Mouse (Mus musculus) embryo, embryonic 11 days (tissue): ENCODE measurements around the gene Txndc11.

Source experiments
- DNase-seq: peaks from one replicate; pipeline ENCODE4 v3.0.0-alpha.2; 2015

Txndc11 gene

DNA sequence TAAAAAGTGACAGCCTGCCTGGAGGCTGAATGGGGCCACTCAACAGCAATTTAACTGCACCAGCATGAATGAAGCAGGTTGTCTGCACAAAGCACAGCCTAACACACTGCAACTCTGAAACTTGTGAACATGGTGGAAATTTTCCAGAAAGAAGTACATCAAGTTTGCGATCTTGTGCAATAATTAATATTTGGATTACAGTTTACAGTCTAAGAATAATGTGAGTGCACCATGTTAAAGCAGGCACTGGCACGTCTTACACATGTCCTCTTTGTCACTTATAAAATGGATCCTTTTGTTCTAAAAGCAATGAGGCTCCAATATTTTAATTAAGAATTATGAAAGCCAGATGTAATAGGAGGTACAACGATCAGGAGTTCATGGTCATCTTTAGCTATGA is 37.1 kb downstream of the Txndc11 start:
- DNase-seq, result no peak

DNA sequence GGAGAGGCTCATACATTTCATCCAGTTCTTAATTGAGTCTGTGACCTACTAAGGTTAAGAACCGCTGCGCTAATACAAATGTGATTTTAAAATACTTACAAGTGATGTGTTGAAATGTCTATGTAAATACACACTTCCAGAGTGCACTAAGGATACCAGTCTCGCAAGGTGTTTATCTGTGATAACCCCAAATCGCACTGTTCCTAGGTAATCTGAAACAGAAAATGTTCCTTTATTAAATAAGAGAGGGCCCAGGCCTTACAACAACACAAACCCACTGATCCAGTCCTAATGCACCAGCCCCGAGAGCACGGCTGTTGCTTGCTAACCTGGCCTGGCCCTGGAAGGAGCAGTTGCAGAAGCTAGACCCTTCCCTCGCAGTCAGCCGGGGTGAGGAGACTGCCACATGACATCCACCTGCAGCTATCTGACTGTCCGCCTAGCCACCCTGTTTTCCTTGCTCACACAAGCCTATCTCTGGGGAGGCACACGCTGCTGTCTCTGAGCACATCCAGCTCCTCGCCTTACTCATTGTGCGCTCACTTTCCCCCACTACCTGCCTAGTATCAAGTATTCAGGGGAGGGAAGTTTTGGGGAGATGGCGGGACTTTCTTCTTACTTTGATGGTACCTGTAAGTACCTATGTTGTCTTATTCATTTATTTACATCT is 40.6 kb downstream of the Txndc11 start:
- no peak for DNase-seq

DNA sequence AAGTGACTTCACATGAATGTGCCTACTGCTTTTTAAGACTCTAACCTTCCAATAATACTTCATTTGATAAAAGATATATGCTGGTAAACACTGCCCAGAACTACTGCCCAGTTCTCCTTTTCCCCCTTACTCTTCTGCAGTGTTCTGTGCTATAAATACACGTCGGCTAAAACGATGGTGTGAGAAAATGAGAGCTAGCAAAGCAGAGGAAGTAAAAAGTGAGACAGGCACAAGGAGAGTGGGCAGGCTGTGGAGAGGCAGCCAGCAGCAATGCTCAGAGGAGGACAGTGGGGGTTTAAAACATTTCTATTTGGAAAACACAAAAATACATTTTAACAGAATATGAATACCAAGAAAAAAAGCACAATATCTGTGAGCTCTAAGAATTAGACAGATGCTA is 41.9 kb downstream of the Txndc11 start:
- DNase-seq, result no peak

DNA sequence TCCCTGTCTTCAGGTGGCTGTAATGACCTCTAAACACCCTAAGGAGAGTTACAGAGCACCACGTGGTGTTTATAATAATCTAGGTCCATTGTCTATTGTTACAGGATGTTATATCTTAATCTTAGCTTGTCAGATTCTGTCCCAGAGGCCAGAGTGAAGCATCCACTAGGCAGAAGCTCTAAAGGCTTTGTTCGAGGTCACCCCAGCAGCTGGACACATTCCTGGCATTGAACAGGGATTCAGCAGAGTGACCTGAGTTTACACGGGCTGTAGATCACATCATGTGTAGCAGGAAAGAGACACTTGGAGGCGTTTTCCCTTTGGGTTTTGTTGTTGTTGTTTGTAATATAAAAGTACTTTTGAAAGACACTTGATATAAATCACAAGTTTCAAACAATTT is 42.4 kb downstream of the Txndc11 start:
- no peak for DNase-seq

DNA sequence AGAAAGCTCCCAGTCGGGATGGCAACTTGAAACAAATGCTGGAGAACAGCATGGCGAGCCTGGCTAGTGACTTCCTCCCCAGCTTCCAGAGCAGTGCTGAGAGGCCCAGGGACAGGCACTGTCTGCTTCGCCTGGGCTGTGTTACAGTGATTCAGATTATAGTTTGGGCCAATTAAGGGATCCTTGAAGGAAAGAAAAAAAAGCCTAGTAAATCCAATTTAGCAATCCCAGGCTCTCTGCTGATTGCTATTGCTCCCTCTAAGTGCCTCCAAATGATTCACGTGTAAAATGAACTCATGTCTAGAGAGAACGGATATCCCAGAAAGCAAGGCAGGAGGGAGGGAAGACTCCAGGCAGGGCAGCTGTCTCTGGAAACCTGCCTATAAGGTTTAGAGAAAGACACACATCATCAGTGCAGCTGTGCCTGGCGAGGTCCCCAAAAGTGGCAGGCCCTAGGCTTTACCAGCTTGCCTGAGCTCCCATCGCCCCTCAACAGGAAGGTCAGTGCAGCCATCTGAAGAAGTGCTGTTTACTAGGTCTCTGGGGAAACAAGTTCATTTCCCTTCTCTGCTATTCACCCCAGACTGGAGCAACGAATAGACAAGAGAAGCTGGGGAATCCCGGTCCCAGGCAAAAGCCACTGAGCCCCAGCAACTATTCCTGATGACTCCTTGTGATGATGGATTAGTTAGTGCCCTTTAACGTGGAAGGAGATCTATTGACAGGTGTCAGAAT is 43.4 kb downstream of the Txndc11 start:
- DNase-seq, result no peak

DNA sequence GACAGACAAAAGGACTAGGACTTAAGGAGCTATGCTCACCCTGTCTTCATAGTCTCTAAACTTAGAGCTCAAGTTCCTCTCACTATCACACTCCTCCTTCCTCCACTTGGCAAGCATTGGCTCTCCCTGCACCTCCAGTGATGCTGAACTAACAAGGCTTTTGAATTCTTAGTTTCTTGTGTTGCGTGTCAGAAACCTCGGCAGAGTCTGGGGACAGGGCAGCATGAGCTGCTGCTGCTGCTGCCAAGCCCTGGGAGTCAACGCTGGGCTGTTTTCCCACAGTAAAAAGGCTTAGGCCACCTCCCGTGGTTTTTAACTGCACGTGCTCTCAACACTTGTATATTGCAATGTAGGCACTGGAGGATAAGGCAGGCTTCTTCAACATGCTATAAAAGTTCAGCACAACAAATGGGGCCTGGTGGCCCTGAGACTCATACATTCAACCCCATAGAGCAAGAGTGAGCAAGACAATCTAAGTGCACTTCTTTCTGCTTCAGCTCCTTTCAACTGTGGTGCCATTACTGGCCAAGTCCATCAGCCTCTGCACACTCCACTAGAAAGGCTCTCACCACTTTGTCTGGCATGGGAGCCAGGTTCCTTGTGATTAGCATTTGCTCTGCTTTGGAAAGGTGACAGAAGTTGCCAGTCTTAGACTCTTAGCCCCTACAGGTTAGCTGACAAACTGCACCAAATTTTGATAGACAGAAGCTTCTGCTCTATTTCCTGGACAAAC is 47.4 kb downstream of the Txndc11 start:
- no peak for DNase-seq

DNA sequence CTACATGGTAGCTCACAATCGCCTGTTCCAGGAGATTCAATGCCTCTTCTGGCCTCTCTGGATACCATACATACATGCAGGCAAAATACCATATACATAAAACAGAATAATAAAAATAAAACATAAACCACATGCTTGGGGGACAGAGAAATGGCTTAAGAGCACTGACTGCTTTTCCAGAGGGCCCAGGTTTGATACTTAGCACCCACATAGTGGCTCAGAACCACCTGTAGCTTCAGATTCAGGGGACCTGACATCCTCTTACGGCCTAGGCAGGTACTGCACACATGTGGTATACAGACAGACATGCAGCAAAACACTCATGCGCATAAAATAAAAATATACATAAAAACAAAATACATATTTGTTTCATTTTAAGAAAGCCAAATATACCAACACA is 48.2 kb downstream of the Txndc11 start:
- no peak for DNase-seq

DNA sequence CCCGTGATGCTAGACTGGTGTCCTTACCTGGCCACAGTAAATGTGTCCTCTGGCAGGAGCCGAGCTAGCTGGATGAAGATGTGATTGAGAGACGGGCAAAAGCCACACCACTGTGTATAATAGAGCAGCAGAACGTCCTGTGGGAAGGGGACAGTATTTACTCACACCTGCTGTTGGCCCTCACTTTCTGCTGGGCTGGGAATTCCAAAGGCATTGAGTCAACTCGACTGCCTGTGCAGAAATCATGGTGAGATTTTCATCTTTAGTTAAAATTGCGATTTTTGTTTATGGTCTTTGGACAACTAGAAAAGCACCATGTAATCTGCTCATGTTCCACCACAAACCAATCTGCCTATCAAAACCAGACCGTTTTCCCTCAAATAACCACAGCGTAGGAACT is 50.3 kb downstream of the Txndc11 start:
- no peak for DNase-seq

DNA sequence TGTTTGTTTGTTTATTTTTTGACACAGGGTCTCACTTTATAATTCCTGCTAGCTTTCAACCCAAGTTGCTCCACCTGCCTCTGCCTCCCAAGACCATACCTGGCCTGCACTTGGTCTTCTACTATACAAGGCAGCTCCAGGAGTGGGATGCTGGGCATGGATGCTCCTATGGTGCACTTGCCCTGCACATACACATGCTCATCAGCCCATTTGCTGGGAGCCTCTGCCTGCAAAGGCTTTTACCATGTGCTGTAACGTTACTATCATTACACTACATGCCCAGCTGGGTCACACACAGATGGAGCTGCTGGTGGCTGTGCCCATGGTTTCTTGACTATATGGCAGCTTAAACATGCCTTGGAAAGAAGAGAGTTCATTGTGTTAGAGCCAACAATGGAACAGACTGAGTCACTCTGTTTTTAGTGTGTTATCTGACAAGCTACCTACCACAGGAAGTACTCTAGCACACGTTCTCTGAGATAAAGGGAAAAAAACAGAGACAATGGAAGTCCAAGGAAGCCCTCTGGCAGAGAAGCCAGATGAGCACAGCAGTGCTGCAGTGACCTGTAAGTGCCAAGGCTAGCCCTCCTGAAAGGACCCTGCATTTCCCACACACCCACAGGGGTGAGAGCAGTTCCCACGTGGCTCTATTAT is 56.1 kb downstream of the Txndc11 start:
- no peak for DNase-seq

DNA sequence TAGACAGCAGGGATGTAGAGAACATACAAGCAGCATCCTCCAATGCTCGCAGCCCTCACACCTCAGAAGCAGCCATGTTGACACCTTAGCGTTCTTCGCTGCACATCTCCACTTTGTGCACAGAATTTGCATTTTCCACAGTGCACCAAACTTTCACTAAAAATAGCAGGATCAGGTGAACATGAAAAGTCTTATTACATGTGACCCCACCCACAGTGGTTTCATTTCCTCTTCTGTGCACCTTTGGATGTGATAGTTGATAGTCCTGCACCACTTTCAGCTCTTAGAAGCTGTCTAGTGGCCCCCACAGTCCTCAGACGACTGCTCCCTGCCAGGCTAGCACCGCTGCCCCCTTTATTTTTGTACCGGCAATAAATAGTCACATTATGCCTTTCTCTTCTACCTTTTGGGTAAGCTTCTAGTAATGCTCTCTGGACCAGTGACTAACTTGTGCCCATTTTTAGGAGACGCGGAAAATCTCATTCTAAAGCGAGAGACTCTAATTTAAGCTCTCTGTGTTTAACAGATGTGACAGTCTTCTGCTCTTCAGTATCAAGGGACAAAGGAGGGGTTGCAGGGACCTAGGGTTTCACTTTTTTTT is 56.7 kb downstream of the Txndc11 start:
- no peak for DNase-seq

DNA sequence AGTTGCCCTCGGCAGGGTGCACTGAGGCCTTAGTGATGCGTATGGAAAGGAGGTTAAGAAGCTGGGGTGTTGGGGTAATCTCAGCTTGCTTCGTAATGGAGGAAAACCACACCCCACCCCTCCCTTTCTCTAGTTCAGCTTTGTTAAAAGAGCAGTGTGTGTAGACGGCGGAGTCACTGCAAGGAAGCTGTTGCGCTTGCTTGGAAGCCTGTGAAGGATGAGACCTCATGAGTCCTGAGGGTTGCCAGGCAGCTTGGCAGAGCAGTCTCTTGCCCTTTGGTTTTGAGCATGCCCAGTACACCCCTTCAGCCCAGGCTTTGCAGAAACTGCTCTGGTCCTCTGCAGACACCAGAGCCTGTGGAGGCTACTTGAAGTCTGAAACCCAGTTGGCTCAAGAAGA is 61.4 kb downstream of the Txndc11 start:
- no peak for DNase-seq

DNA sequence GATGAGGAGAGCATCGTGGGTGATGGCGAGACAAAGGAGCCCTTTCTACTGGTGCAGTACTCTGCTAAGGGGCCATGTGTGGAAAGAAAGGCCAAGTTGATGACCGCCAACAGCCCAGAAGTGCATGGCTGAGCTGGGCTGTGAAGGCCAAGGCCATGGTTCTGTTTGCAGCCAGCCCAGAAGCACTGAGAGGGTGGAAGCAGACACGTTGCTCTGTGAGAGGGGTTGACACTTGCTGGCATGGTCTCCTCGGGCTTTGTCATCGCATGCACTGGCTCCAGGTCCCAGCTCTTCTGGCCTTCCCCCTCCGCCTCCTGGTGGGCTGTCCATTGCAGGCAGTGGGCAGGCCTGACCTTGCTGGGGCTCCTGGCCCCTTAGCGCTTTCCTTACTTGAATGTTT is 62.0 kb downstream of the Txndc11 start:
- DNase-seq, result no peak

DNA sequence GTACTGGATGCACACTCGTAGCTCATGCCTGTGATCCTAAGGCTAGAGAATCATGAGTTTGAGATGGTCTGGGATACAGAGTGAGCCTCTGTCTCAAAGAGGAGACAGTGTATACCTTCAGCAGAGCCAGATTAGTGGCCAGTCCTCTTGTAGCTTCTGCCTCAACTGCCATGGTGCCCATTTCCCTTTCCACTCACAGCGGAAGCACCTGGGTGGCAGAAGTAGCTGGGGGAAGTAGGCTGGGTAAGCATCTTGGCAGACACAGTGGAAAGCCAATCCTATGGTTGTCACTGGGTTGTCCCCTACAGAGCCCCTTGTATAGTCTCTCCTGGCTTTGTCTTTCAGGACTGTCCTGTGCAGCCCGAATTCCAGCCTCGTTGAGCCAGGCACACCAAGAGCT is 62.6 kb downstream of the Txndc11 start:
- no peak for DNase-seq

DNA sequence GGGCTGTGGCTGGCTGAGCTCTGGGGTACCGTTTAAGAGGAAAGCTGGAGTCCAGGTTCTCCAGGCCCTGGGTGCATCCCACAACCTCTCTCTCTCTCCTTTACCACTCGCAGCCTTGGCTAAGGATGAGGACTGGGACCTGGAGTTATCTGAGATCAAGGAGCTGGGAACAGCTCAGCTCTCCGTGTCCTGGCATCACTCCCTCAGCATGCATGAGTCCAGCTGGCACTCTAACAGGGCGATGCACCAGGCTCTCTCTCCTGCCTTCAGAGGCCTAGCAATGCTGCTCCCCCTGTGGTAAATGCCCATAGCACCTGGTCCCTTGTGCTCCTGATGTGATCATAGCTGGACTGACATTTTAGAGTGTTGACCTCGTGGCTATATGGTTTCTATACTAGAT is 63.3 kb downstream of the Txndc11 start:
- DNase-seq, result no peak

DNA sequence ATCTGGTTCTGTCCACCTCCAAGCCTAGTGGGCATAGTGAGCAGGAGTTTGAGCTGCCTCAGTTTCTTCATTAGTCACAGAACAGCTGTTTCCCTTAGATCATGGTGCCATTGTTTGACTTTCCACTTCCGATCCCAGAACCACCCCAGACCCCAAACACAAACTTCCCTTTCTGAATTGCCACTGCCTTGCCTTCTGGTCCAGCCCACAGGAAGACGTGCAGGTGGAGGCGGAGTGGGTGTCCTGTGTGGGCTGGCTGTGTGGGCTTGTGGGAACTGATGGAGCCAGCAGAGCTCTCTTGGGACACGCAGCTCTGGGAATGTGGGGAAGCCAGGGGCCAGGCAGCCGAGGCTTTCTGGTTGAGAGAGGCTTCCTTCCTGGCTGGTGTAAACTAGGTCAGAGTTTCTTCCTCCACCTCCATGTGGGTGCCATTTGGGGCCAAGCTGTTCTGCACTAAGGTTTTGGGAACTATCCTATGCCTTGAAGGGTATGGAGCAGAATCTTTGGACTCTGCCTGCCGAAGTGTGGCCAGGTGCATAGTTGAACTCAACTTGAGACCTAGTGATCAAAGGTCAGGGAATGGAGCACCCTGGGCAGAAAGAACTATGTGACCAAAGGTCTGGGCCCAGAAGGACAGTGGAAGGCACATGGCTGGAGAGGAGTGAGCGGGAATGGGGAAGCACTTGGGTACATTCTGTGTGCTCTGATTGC is 64.6 kb downstream of the Txndc11 start:
- no peak for DNase-seq

DNA sequence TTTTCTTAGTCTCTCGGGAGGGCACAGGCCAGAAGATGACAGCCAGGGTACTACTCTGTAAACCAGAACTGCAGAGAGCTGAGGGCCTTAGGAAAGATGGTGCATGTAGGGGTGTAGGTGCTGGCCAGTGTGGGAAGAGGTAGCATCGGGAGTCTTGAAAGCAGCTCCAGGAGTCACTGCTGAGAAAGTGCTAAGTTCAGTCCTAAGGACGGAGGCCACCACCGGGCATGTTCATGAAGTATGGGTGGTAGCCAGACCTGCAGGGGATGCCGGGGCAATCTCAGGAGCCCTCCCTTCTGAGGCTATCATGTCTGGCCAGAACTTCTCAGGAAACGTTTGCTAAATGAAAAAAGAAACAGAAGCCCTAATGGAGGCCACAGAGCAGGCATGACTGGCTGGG is 65.2 kb downstream of the Txndc11 start:
- no peak for DNase-seq

DNA sequence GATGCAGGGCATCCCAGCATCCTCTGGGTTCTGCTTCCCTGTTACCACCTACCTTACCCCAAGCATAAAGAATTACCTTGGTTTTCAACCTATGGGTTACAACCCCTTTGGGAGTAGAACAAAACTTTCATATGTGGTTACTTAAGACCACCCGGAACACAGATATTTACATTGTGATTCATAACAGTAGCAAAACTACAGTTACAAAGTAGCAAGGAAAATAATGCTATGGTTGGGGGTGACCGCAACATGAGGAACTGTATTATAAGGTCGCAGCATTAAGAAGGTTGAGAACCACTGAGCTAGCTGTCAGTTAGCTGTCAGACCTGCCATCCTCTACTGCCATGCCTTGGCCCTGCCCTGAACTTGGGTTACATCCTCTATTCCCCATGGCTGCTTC is 65.8 kb downstream of the Txndc11 start:
- DNase-seq, result no peak

DNA sequence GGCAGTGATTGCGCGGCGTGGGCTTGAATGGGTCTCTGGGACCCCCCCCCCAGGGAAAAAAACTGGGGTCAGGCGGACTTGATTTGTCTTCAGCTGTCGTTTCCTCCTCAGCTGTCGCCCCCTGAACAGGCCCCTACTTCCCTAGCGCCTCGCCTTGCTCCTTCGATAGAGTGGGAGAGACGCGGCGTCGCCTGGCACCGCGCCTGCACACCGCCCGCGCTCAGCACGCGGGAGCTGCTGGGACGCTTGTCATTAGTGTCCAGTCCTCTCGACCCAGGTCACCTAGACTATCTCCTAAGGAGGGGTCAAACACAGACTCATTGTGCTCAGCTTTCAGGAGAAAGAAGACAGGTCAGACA is 67.6 kb downstream of the Txndc11 start:
- peak; percentile 81 for DNase-seq

DNA sequence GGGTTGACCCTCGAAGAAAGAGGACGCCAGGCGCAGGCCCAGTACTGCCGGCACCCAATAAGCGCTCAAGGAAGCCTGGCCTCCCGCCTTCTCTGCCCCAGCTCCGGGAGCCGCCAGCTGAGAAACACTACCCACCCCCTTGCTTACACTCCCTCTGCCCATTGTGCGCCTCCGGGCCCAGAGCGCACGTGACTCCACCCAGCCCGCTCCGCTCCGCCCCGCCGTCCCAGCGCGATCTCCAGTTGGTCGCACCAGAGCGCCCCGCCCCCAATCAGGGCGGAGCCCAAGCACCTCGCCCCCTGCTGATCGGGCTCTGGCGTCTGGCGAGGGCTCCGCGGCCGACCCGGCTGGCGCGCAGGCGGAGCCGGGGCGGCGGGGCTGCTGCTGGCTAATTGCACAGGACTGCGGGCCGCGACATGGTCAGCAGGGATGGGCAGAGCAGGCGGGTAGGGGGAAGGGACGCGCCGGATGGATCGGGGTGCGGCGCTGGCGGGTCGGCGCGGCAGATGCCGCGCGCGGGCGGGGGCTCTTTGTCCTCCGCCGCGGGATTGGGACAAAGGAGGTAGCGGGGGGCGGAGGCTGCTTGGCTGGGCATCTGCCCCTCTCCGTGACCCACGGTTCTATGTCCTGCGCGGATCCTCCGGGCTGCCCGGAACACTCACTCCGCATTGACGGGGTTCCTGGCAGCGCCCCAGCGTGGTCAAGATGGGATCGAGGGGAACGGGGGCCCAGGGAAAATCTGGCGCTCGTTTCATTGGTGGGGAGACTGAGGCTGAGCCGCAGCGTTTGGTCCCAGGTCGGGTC is 68.2 kb downstream of the Txndc11 start, which contains the start of gene Litaf:
Litaf (minus strand) TSS at position 129 of the 804 bp plus-strand sequence.
- DNase-seq, result peak; percentile 100

DNA sequence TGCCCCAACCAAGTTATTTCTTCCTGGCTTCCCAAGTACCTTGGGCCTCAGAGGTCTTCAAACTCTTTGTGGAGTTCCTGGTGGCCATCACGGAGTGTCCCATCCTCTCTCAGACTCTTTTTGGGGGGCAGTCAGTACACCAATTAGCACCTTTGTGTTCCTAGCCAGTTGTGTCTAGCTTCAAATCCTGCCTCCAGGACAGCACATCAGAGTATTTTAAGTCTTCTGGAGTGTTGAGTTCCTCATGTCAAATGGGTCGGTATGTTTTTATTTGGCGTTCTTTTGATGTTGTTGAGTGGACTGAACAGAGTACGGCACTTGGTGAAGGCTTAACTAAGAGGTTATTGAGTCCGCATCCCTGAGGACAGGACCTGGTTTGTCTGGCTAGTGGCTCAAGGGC is 69.0 kb downstream of the Txndc11 start:
- DNase-seq, result no peak

DNA sequence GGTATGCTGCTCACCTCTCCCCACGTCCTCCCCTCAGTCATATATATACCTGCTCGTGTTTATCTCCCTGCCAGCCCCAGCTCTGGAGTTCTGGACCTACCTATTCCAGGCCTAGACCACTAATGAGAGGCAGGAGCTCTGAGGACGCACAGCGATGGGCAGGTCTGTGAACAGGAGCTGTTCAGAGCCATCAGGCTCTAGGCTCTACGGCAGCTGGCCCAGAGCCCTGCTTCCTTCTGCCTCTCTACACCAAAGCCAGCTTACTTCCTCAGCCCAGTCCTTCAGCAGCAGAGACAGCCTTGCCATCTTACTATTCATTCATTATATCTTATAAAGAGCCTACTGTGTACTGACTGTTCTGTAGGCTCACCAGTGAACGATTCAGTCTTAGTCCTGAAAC is 69.7 kb downstream of the Txndc11 start:
- no peak for DNase-seq

DNA sequence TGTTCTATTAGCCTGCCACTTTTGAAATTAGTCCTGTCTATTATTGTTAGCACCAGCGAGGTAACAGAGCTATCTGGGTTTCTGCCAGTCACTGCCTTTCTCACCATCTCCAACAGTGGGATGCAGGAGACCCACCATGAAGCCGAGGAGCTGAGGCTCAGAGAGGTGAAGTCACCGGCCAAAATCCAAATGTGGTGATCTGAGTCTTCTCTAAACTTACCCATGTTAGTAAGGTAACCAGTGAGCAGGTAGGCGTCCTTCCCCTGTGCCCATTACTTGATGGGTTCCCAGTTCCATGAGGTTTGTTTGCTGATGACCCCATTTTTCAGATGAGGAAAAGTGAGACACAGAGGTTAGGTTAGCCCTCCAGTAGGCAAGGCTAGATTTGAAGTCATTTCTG is 70.1 kb downstream of the Txndc11 start:
- DNase-seq, result no peak
